ENCODE assay signal across 9 mouse cellular contexts in genomic region chr1:89929181-89929580, GRCm38 (mm10). TPM values are rescaled to one million over a fixed set of nuclear protein-coding genes. Genes with fewer than 3 reads are reported as not detected.
DNase-seq lines count a peak whose midpoint lies in the region; ATAC-seq and TF ChIP-seq lines count a peak whose summit lies in the region.
"Had no signal": no experiment of that assay in that cellular context is flagged by ENCODE, and none has a peak within 500 bp of the region (broad histone marks: within the 10 kb centered on the region; RNA-seq: fewer than 3 reads in every experiment).

No protein-coding gene starts in this region.

- H3K27ac ChIP-seq in forebrain, embryonic 10.5 days = no peak overlapping the region
- H3K27ac ChIP-seq in forebrain, embryonic 16.5 days (ENCODE audit: low read length) = no peak overlapping the region
- H3K27ac ChIP-seq in forebrain, postnatal 0 days (ENCODE audit: low read depth, low read length) = no peak overlapping the region
- no peak overlapping the region for H3K27ac ChIP-seq in liver, embryonic 14.5 days
- no peak overlapping the region for H3K27ac ChIP-seq in thymus, adult 2 months (ENCODE audit: control insufficient read depth, insufficient read depth, low read length)

- intact Hi-C loops in left cerebral cortex, postnatal 14 days (cut with DNase I) = no loop called here

- H3K4me2 ChIP-seq in forebrain, embryonic 16.5 days (ENCODE audit: low read length) = no peak overlapping the region
- H3K4me2 ChIP-seq in forebrain, postnatal 0 days (ENCODE audit: low read depth) = no peak overlapping the region
- H3K4me2 ChIP-seq in liver, embryonic 14.5 days (ENCODE audit: low read depth) = peak overlapping the region; percentile 14; the same call in 1 of the 2 replicates

- ATAC-seq in forebrain, embryonic 16.5 days = no peak
- ATAC-seq in forebrain, postnatal 0 days = no peak
- no peak for ATAC-seq in liver, embryonic 14.5 days (ENCODE audit: insufficient read depth)

- DNase-seq in forebrain, embryonic 10.5 days (ENCODE audit: extremely low spot score, low spot score) = peak; percentile 42
- peak; percentile 21 for DNase-seq in 416B (ENCODE audit: low read depth)
- no peak for DNase-seq in forebrain, postnatal 0 days
- DNase-seq in liver, embryonic 14.5 days (ENCODE audit: low read depth in 3 of 3, low spot score in 3 of 3) = no peak
- no peak for DNase-seq in left cerebral cortex, postnatal 14 days (ENCODE audit: low spot score in 2 of 2)
- no peak for DNase-seq in right cerebral cortex, postnatal 25 days
- no peak for DNase-seq in thymus, adult 2 months
- DNase-seq: cerebellum, postnatal 36 days had no signal

- WGBS in forebrain, embryonic 10.5 days = under 1% methylated on average over 6 of the region's 6 CpGs
- 2% methylated on average over 6 of the region's 6 CpGs for WGBS in forebrain, embryonic 16.5 days
- WGBS in forebrain, postnatal 0 days = under 1% methylated on average over 6 of the region's 6 CpGs
- WGBS in liver, embryonic 14.5 days (ENCODE audit: insufficient replicate concordance) = 5% methylated on average over 6 of the region's 6 CpGs
- WGBS in thymus, adult 2 months = 16% methylated on average over 6 of the region's 6 CpGs

- no peaks in the 10 kb centered on the region for H3K9me3 ChIP-seq in forebrain, embryonic 10.5 days
- H3K9me3 ChIP-seq in forebrain, embryonic 16.5 days (ENCODE audit: control insufficient read depth, low read length) = no peaks in the 10 kb centered on the region
- H3K9me3 ChIP-seq in forebrain, postnatal 0 days (ENCODE audit: low read length) = no peaks in the 10 kb centered on the region
- H3K9me3 ChIP-seq in liver, embryonic 14.5 days (ENCODE audit: control insufficient read depth, low read length) = no peaks in the 10 kb centered on the region

- H3K27me3 ChIP-seq in forebrain, embryonic 10.5 days (ENCODE audit: poor library complexity, severe bottlenecking) = peaks cover 100% of the 10 kb centered on the region
- peaks cover 81% of the 10 kb centered on the region for H3K27me3 ChIP-seq in forebrain, embryonic 16.5 days (replicated peaks; ENCODE audit: control insufficient read depth, insufficient read depth, low read length)
- H3K27me3 ChIP-seq in forebrain, postnatal 0 days (ENCODE audit: insufficient read depth, low read length) = peaks cover 87% of the 10 kb centered on the region
- H3K27me3 ChIP-seq in liver, embryonic 14.5 days (ENCODE audit: control insufficient read depth, insufficient read depth, low read length) = peaks cover 92% of the 10 kb centered on the region
- H3K27me3 ChIP-seq in thymus, adult 2 months (ENCODE audit: control insufficient read depth, insufficient read depth, low read length) = peaks cover 6% of the 10 kb centered on the region; the same call in 1 of the 2 replicates

- TF ChIP-seq EP300 in liver, embryonic 14.5 days (IDR thresholded peaks at IDR 0.05; ENCODE audit: low read depth) = no peak

- peak overlapping the region; percentile 59 for H3K4me3 ChIP-seq in forebrain, embryonic 10.5 days
- H3K4me3 ChIP-seq in forebrain, embryonic 16.5 days (replicated peaks; ENCODE audit: low read length) = no peak overlapping the region
- 0 out of 2 replicates have a peak overlapping the region, but pooled peaks have one; percentile 0 for H3K4me3 ChIP-seq in forebrain, postnatal 0 days (ENCODE audit: low read depth, low read length)
- H3K4me3 ChIP-seq in liver, embryonic 14.5 days (ENCODE audit: insufficient read depth in 1 of 2, low read depth in 2 of 2, low read length in 2 of 2) = no peak overlapping the region
- no peak overlapping the region for H3K4me3 ChIP-seq in thymus, adult 2 months (ENCODE audit: control insufficient read depth, insufficient read depth, low read length)

- H3K4me1 ChIP-seq in forebrain, embryonic 10.5 days = peaks cover 94% of the 10 kb centered on the region
- H3K4me1 ChIP-seq in forebrain, embryonic 16.5 days (replicated peaks; ENCODE audit: control insufficient read depth, insufficient read depth, low read length) = peaks cover 31% of the 10 kb centered on the region
- H3K4me1 ChIP-seq in forebrain, postnatal 0 days (ENCODE audit: insufficient read depth) = no peaks in the 10 kb centered on the region
- no peaks in the 10 kb centered on the region for H3K4me1 ChIP-seq in liver, embryonic 14.5 days (replicated peaks; ENCODE audit: control insufficient read depth in 2 of 2, insufficient read depth in 2 of 2, low read length in 1 of 2)
- peaks cover 6% of the 10 kb centered on the region; the same call in 1 of the 2 replicates for H3K4me1 ChIP-seq in thymus, adult 2 months (replicated peaks; ENCODE audit: control insufficient read depth, insufficient read depth, low read length)

- TF ChIP-seq CTCF in forebrain, postnatal 0 days (IDR thresholded peaks at IDR 0.05; ENCODE audit: low read depth) = no peak
- no peak for TF ChIP-seq CTCF in liver, embryonic 14.5 days (IDR thresholded peaks at IDR 0.05; ENCODE audit: low read depth)
- TF ChIP-seq CTCF in thymus, adult 2 months (IDR thresholded peaks at IDR 0.05; ENCODE audit: borderline replicate concordance, control insufficient read depth, extremely low read depth, insufficient read depth, low read length, poor library complexity) = no peak

- no peak for TF ChIP-seq POLR2A in thymus, adult 2 months (IDR thresholded peaks at IDR 0.05; ENCODE audit: control insufficient read depth, extremely low read depth, insufficient read depth, low read length, poor library complexity)

- H3K9ac ChIP-seq in forebrain, embryonic 16.5 days (replicated peaks; ENCODE audit: low read depth, low read length) = no peak overlapping the region
- H3K9ac ChIP-seq in forebrain, postnatal 0 days = no peak overlapping the region
- H3K9ac ChIP-seq in liver, embryonic 14.5 days (replicated peaks) = no peak overlapping the region

- no peaks in the 10 kb centered on the region for H3K36me3 ChIP-seq in forebrain, embryonic 10.5 days (replicated peaks)
- H3K36me3 ChIP-seq in forebrain, embryonic 16.5 days (ENCODE audit: control insufficient read depth, insufficient read depth) = no peaks in the 10 kb centered on the region
- H3K36me3 ChIP-seq in forebrain, postnatal 0 days (ENCODE audit: insufficient read depth) = no peaks in the 10 kb centered on the region
- no peaks in the 10 kb centered on the region for H3K36me3 ChIP-seq in liver, embryonic 14.5 days (replicated peaks; ENCODE audit: control insufficient read depth, insufficient read depth, low read depth)
- no peaks in the 10 kb centered on the region for H3K36me3 ChIP-seq in thymus, adult 2 months (ENCODE audit: control insufficient read depth, insufficient read depth, low read length)

RNA-seq across cellular contexts. Expression of gene Gbx2, which starts 1.8 kb away (rescaled TPM):
- polyA plus RNA-seq in forebrain, embryonic 10.5 days (2016; fragmentation: Nextera tagmentation; extraction: Ambion mirVana) = 1.2 and 1.5 TPM in 2 replicates
- 4.1 and 8.1 TPM in 2 replicates for polyA plus RNA-seq in forebrain, embryonic 16.5 days (2015; fragmentation: Nextera tagmentation; extraction: Ambion mirVana)
- 9.2 and 14.4 TPM in 2 replicates for total RNA-seq in forebrain, postnatal 0 days (2014; rRNA removed)
- polyA plus RNA-seq in forebrain, postnatal 0 days (2015; fragmentation: Nextera tagmentation; extraction: Ambion mirVana) = 9.1 and 21.2 TPM in 2 replicates
- polyA plus RNA-seq in liver, embryonic 14.5 days (2012; rRNA removed) = 0.55 and 0.73 TPM in 2 replicates
- polyA plus RNA-seq in liver, embryonic 14.5 days (2014; fragmentation: Nextera tagmentation; extraction: Ambion mirVana) = 0.58 and 0.63 TPM in 2 replicates
- under 1 TPM in 1 of 2 experiments, not detected in 1; 0.74 TPM for total RNA-seq in left cerebral cortex, postnatal 14 days (2021)
- 0.13 and 0.18 TPM in 2 replicates for polyA plus RNA-seq in thymus, adult 2 months (2012; rRNA removed)

Comparison
In these comparisons a context has a peak if more than half of its experiments do, and no peak if none do; other contexts are left out.
1. DNase-seq: peak in forebrain, embryonic 10.5 days (single experiment) and 416B (single experiment); none in forebrain, postnatal 0 days (single experiment), liver, embryonic 14.5 days (0 of 3), left cerebral cortex, postnatal 14 days (0 of 2), right cerebral cortex, postnatal 25 days (single experiment) and thymus, adult 2 months (single experiment).
2. H3K4me3 ChIP-seq: peak in forebrain, embryonic 10.5 days (single experiment) and forebrain, postnatal 0 days (single experiment); none in forebrain, embryonic 16.5 days (single experiment), liver, embryonic 14.5 days (0 of 2) and thymus, adult 2 months (single experiment).